Mouse (Mus musculus) liver, adult 2 months (tissue): ENCODE results near the gene Bcl6. TPM values are rescaled to one million over a fixed set of nuclear protein-coding genes. Genes with fewer than 3 reads are reported as not detected.

Experiments
- DNase-seq: peaks from one replicate; pipeline ENCODE4 v3.0.0-alpha.2; 2011; ENCODE audit warnings: low read depth, low spot score; ENCODE audit errors: extremely low read depth
- H3K27ac ChIP-seq: fragments of 200-500 bp; replicated peaks from 2 replicates; pipeline ENCODE4 v1.5.1; 2012; ENCODE audit warnings: low read depth, mild to moderate bottlenecking, control low read depth, inconsistent platforms, low read length; ENCODE audit not compliant: insufficient read depth
- H3K27me3 ChIP-seq: fragments of 200-500 bp; 2 replicates; pipeline ENCODE4 v1.6.1; 2012; ENCODE audit warnings: mild to moderate bottlenecking, moderate library complexity, low read length, inconsistent platforms; ENCODE audit not compliant: control insufficient read depth, insufficient read depth
- H3K36me3 ChIP-seq: fragments of 200-500 bp; 2 replicates; pipeline ENCODE4 v1.6.1; 2012; ENCODE audit warnings: low read length, inconsistent platforms; ENCODE audit not compliant: control insufficient read depth, insufficient read depth
- H3K4me1 ChIP-seq: fragments of 200-500 bp; 2 replicates; pipeline ENCODE4 v1.6.1; 2011; ENCODE audit warnings: low read length; ENCODE audit not compliant: control insufficient read depth, insufficient read depth
- H3K4me3 ChIP-seq: fragments of 200-500 bp; 2 replicates; pipeline ENCODE4 v1.5.1; 2011; ENCODE audit warnings: low read depth, mild to moderate bottlenecking, control low read depth, low read length, moderate library complexity; ENCODE audit not compliant: insufficient read depth
- H3K79me2 ChIP-seq: fragments of 200-500 bp; 2 replicates; pipeline ENCODE4 v1.6.1; 2012; ENCODE audit warnings: inconsistent platforms, mild to moderate bottlenecking, low read length, moderate library complexity; ENCODE audit not compliant: control insufficient read depth, insufficient read depth
- H3K9ac ChIP-seq: fragments of 200-500 bp; 2 replicates; pipeline ENCODE4 v1.6.1; 2012; ENCODE audit warnings: low read depth, mild to moderate bottlenecking, control low read depth, inconsistent platforms, low read length
- CTCF ChIP-seq: fragments of 200-500 bp; IDR thresholded peaks from 2 replicates; pipeline ENCODE4 v1.5.1; 2011; ENCODE audit warnings: low read depth, low read length, control low read depth
- POLR2A ChIP-seq: fragments of 200-500 bp; IDR thresholded peaks from 2 replicates; pipeline ENCODE4 v1.6.1; 2011; ENCODE audit warnings: low read length, control low read depth; ENCODE audit not compliant: insufficient read depth; ENCODE audit errors: extremely low read depth
- WGBS: fragments of 180-500 bp; shearing (Covaris S2); methylation state at CpG from one replicate; pipeline ENCODE4 v1.1.7; 2018; 5-methylcytosine and 5-hydroxymethylcytosine counted together
- polyA plus RNA-seq: library from polyadenylated mRNA; depleted of rRNA; stranded (reverse); fragments of >200 nt; gene quantifications from 2 replicates; pipeline ENCODE4 v1.2.3, GENCODE M21; 2012
- total RNA-seq: library from RNA; depleted of rRNA; stranded (reverse); fragments of >200 nt; gene quantifications from 2 replicates; pipeline ENCODE4 v1.2.3, GENCODE M21; 2014

The Bcl6 gene
- total and polyA plus RNA-seq, 2 experiments, result 4.5 to 20.6 TPM

DNA sequence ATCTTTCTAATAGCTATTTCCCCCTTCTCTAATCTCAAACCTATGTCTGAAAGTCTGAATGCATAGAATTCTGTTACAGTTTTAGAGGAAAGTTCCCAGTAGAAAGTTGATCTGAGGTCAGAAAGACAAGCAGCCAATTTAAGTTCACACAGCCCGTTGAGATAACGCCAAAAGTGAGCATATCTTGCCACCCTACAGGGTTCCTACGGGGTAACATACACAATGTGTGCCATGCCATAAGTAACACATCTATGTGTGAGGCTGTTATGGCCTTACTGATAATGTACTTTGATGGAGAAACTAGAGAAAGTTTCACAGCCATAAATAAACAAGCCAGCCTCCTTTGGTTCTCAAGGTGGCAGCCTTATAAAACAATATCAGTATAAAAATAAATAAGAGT is 25.7 kb upstream of the Bcl6 start:
- Histone ChIP-seq H3K27me3 (no peaks in the 10 kb centered on the region), H3K79me2 (no peaks in the 10 kb centered on the region), H3K36me3 (no peaks in the 10 kb centered on the region), H3K9ac (no peak overlapping the region), H3K27ac (no peak overlapping the region), H3K4me1 (peaks cover 6% of the 10 kb centered on the region; the same call in 1 of the 2 replicates), H3K4me3 (no peak overlapping the region)
- WGBS, result 83% methylated on average over 3 of the region's 3 CpGs
- TF ChIP-seq POLR2A (no peak), CTCF (no peak)
- no peak for DNase-seq

DNA sequence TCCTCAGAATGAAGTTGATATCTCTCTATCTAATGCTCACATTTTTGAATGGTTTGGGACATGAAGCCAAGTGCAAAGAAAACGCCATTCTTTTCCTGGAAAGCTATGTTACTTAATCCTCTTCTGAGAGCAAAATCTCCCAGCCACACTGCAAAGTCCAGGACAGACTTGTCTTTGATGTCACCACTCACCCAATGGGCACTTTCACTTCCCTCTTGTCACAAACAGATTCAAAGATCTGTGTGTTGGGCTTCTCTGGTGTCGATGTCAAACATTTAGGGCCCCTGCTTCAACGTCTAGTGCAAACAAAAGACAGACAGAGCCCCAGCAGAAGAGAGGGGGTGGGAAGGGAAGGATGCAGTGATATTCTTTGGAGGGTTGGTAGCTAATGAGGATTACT is 23.4 kb upstream of the Bcl6 start:
- Histone ChIP-seq H3K36me3 (no peaks in the 10 kb centered on the region), H3K9ac (no peak overlapping the region), H3K4me3 (no peak overlapping the region), H3K4me1 (peaks cover 6% of the 10 kb centered on the region; the same call in 1 of the 2 replicates), H3K79me2 (no peaks in the 10 kb centered on the region), H3K27ac (no peak overlapping the region), H3K27me3 (no peaks in the 10 kb centered on the region)
- DNase-seq, result peak; percentile 44
- WGBS, result 11% methylated on average over 3 of the region's 3 CpGs
- TF ChIP-seq POLR2A (no peak), CTCF (no peak)

DNA sequence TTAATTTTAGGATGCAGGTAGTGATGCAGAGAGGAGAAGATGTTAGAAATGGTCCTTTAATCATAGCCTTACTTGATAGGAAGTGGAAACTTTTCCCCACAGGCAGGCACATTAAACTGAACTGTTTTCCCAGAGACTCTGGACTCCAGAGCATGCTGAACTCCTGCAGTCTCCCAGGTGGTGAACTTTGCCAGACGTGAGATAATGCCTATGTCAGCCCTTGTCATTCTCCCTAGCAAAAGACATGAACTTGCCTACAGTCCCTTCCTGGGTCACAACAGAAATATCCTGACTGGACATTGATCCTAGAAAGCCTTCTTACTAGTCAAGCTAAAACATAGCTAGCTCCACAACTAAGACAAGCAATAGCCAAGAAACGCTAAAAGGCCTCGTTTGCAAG is 22.7 kb upstream of the Bcl6 start:
- Histone ChIP-seq H3K9ac (no peak overlapping the region), H3K4me1 (peaks cover 6% of the 10 kb centered on the region; the same call in 1 of the 2 replicates), H3K27ac (no peak overlapping the region), H3K36me3 (no peaks in the 10 kb centered on the region), H3K79me2 (no peaks in the 10 kb centered on the region), H3K4me3 (no peak overlapping the region), H3K27me3 (no peaks in the 10 kb centered on the region)
- TF ChIP-seq POLR2A, result no peak
- TF ChIP-seq CTCF, result no peak
- DNase-seq, result peak; percentile 68
- WGBS, result 61% methylated on average over 3 of the region's 3 CpGs

DNA sequence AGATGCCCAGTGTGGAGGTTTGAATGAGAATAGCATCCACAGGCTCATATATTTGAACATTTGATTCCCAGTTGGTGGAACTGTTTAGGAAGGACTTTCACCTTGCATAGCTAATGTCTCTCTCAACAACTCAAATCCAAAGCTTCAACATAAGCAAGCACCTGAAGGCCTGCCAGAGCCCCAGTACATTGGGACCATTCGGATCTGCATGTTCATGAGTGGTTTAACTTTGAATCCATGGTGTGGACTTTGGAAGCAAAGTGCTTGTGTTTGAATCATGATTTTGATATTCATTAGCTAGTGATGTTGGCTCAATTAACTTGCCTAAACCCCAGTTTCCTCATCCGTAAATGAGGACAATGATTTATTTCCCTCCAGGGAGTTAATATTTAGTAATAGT is 21.2 kb upstream of the Bcl6 start:
- Histone ChIP-seq H3K4me3 (no peak overlapping the region), H3K9ac (no peak overlapping the region), H3K27me3 (no peaks in the 10 kb centered on the region), H3K79me2 (no peaks in the 10 kb centered on the region), H3K36me3 (no peaks in the 10 kb centered on the region), H3K27ac (no peak overlapping the region), H3K4me1 (peaks cover 6% of the 10 kb centered on the region; the same call in 1 of the 2 replicates)
- 77% methylated on average over 2 of the region's 2 CpGs for WGBS
- TF ChIP-seq CTCF (no peak), POLR2A (no peak)
- no peak for DNase-seq

DNA sequence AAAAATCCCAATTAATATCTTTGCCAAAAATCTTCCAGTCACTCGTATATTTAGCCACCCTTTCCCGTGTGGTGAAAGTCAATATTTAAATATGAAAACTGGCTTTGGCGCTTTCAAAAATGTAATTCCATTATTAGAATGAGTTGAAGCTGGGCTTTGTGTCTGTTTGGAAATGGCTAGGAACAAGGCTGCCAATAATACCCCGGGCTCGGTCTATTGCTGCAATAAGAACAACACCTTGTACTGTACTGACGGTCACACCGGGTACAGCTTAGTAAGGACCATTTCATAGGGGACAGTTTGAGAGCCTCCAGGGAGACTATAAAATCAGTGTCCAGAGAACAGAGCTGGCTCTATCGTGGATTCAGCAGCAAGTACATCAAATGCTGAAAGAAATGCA is 17.3 kb upstream of the Bcl6 start:
- TF ChIP-seq POLR2A (no peak), CTCF (no peak)
- no peaks in the 10 kb centered on the region for H3K4me1 ChIP-seq
- 48% methylated on average over 8 of the region's 8 CpGs for WGBS
- H3K9ac ChIP-seq, result no peak overlapping the region
- peak; percentile 56 for DNase-seq
- H3K27ac ChIP-seq, result no peak overlapping the region
- no peaks in the 10 kb centered on the region for H3K79me2 ChIP-seq
- no peaks in the 10 kb centered on the region for H3K36me3 ChIP-seq
- no peaks in the 10 kb centered on the region for H3K27me3 ChIP-seq
- no peak overlapping the region for H3K4me3 ChIP-seq

DNA sequence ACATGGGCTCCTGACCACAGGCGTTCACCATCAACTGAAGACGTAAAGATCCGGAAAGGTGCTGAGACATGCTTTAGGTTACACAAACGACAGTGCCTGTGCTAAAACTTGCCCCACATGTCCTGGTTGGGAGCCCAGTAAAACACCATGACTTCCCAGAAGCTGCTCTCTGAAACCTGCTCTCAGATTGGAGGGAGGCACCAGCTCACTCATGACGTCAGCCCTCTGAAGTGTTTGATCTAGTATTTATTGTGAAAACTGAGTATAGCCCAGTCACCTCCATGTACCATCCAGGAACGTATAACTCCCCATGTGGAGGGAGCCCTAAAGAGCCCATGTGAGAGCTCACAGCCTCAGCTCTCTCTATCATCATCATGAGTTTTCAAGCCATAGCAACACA is 9.3 kb upstream of the Bcl6 start:
- H3K4me3 ChIP-seq, result no peak overlapping the region
- no peak for TF ChIP-seq POLR2A
- no peak for TF ChIP-seq CTCF
- 72% methylated on average over 6 of the region's 6 CpGs for WGBS
- H3K79me2 ChIP-seq, result no peaks in the 10 kb centered on the region
- no peaks in the 10 kb centered on the region for H3K27me3 ChIP-seq
- no peak overlapping the region for H3K27ac ChIP-seq
- H3K36me3 ChIP-seq, result no peaks in the 10 kb centered on the region
- peaks cover 9% of the 10 kb centered on the region; the same call in 1 of the 2 replicates for H3K4me1 ChIP-seq
- no peak overlapping the region for H3K9ac ChIP-seq
- DNase-seq, result no peak

DNA sequence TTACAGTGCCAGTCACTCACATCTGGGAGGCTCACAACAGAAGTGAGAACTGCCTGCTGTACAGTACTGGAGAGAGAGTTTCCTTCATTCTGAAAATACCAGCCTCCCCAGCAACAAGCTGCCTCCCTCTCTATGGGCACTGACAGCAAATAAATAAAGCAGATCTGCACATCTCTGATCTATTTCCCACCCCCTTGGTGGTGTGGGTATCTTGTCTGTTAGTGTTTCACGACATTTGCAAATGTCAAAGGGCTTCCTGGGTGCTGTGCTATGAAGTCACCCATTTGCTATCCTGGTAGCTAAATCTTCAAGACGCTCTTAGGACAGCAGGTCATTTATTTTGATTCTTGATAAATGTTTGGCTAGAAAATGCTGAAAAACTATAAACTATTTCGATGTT is 8.6 kb upstream of the Bcl6 start:
- Histone ChIP-seq H3K4me3 (no peak overlapping the region), H3K36me3 (no peaks in the 10 kb centered on the region), H3K9ac (no peak overlapping the region), H3K27ac (no peak overlapping the region), H3K79me2 (no peaks in the 10 kb centered on the region), H3K4me1 (peaks cover 9% of the 10 kb centered on the region; the same call in 1 of the 2 replicates), H3K27me3 (no peaks in the 10 kb centered on the region)
- no peak for TF ChIP-seq CTCF
- no peak for TF ChIP-seq POLR2A
- 76% methylated on average over 3 of the region's 3 CpGs for WGBS
- no peak for DNase-seq
